Mouse (Mus musculus) mouse embryonic stem cell (cell line): ENCODE measurements at regions not wholly inside any gene's neighbourhood (a gene's known extent, or its start where the extent isn't known, plus 50 kb on each side); places are given as distances from the start of the nearest gene placed in this dataset.

Source experiments
- in situ Hi-C, 2 experiments: fragments of 300-500 bp; cut with MboI; formaldehyde crosslinking; loops; 1 replicate in 1 of 2; 3 replicates in 1 of 2; pipeline ENCODE4 v1.14.3; 2019 to 2020; ENCODE audit warnings: low sequenced_read_pairs in 2 of 2, low pct_unique_long_range_greater_than_20kb in 1 of 2, mixed read lengths in 1 of 2; ENCODE audit not compliant: unreplicated experiment in 1 of 2

GRCm38 (mm10) chr5:97166128-97166883, 54.9 kb upstream of the Paqr3 start:
- in situ Hi-C loops, result no loop called here
